Mouse (Mus musculus): ENCODE measurements around the gene Pcsk4. TPM values are rescaled to one million over a fixed set of nuclear protein-coding genes. Genes with fewer than 3 reads are reported as not detected.

The Pcsk4 gene
- 2.2 and 2.3 TPM in 2 replicates for polyA plus RNA-seq (2015; fragmentation: Nextera tagmentation; extraction: Ambion mirVana)

GRCm38 (mm10) chr10:80329273-80330081 is at the start of gene Pcsk4, which contains the start of gene Reep6:
Gene Pcsk4 (minus strand): TSS chr10:80329498.
Gene Reep6 (plus strand): TSS chr10:80329953.
- peak within 1 kb of the TSS; percentile 41 for H3K9ac ChIP-seq (ENCODE audit: low read length)
- no peaks in the 10 kb centered on the region for H3K27me3 ChIP-seq (ENCODE audit: control insufficient read depth, insufficient read depth, low read length)
- peak within 1 kb of the TSS; percentile 77 for H3K4me2 ChIP-seq (replicated peaks; ENCODE audit: low read depth)
- H3K4me3 ChIP-seq (ENCODE audit: low read depth, low read length), result peak within 1 kb of the TSS; percentile 35
- peak; percentile 95 for ATAC-seq (ENCODE audit: low FRiP score, low TSS enrichment)
- H3K27ac ChIP-seq (replicated peaks), result peak within 1 kb of the TSS; percentile 56; the same call in 1 of the 2 replicates
- TF ChIP-seq EP300 (optimal IDR thresholded peaks at IDR 0.05) (no peak), CTCF (IDR thresholded peaks at IDR 0.05; ENCODE audit: low read depth) (no peak)
- H3K4me1 ChIP-seq (replicated peaks; ENCODE audit: control insufficient read depth, insufficient read depth), result peaks cover 9% of the 10 kb centered on the region; the same call in 1 of the 2 replicates
- peak; percentile 99 for DNase-seq (ENCODE audit: low spot score)
- H3K9me3 ChIP-seq (ENCODE audit: control insufficient read depth, low read length), result no peaks in the 10 kb centered on the region
- WGBS, result 3% methylated on average over 36 of the region's 36 CpGs
- no peaks in the 10 kb centered on the region for H3K36me3 ChIP-seq (ENCODE audit: control insufficient read depth, insufficient read depth, low read length)

GRCm38 (mm10) chr10:80377716-80378115 is 48.4 kb upstream of the Pcsk4 start:
- no peak overlapping the region for H3K9ac ChIP-seq (ENCODE audit: low read length)
- 47% methylated on average over 10 of the region's 10 CpGs for WGBS
- TF ChIP-seq EP300 (optimal IDR thresholded peaks at IDR 0.05) (no peak), CTCF (IDR thresholded peaks at IDR 0.05; ENCODE audit: low read depth) (peak; percentile 73)
- H3K9me3 ChIP-seq (ENCODE audit: control insufficient read depth, low read length), result no peaks in the 10 kb centered on the region
- no peak overlapping the region for H3K4me2 ChIP-seq (replicated peaks; ENCODE audit: low read depth)
- H3K27me3 ChIP-seq (ENCODE audit: control insufficient read depth, insufficient read depth, low read length), result no peaks in the 10 kb centered on the region
- ATAC-seq (ENCODE audit: low FRiP score, low TSS enrichment) (no peak), DNase-seq (ENCODE audit: low spot score) (no peak)
- H3K4me3 ChIP-seq (ENCODE audit: low read depth, low read length), result no peak overlapping the region
- H3K4me1 ChIP-seq (replicated peaks; ENCODE audit: control insufficient read depth, insufficient read depth), result no peaks in the 10 kb centered on the region
- no peak overlapping the region for H3K27ac ChIP-seq (replicated peaks)
- peaks cover 16% of the 10 kb centered on the region for H3K36me3 ChIP-seq (ENCODE audit: control insufficient read depth, insufficient read depth, low read length)

GRCm38 (mm10) chr10:80376160-80376559 is 46.9 kb upstream of the Pcsk4 start:
- H3K9me3 ChIP-seq (ENCODE audit: control insufficient read depth, low read length), result no peaks in the 10 kb centered on the region
- no peak overlapping the region for H3K4me2 ChIP-seq (replicated peaks; ENCODE audit: low read depth)
- WGBS, result 3% methylated on average over 7 of the region's 7 CpGs
- TF ChIP-seq EP300 (optimal IDR thresholded peaks at IDR 0.05) (no peak), CTCF (IDR thresholded peaks at IDR 0.05; ENCODE audit: low read depth) (peak; percentile 91)
- no peaks in the 10 kb centered on the region for H3K27me3 ChIP-seq (ENCODE audit: control insufficient read depth, insufficient read depth, low read length)
- ATAC-seq (ENCODE audit: low FRiP score, low TSS enrichment) (peak; percentile 64; the same call in 1 of the 2 replicates), DNase-seq (ENCODE audit: low spot score) (peak; percentile 94)
- no peak overlapping the region for H3K4me3 ChIP-seq (ENCODE audit: low read depth, low read length)
- no peak overlapping the region for H3K27ac ChIP-seq (replicated peaks)
- H3K4me1 ChIP-seq (replicated peaks; ENCODE audit: control insufficient read depth, insufficient read depth), result no peaks in the 10 kb centered on the region
- peaks cover 6% of the 10 kb centered on the region for H3K36me3 ChIP-seq (ENCODE audit: control insufficient read depth, insufficient read depth, low read length)
- H3K9ac ChIP-seq (ENCODE audit: low read length), result no peak overlapping the region

GRCm38 (mm10) chr10:80374063-80374462 is 44.8 kb upstream of the Pcsk4 start:
- no peaks in the 10 kb centered on the region for H3K9me3 ChIP-seq (ENCODE audit: control insufficient read depth, low read length)
- DNase-seq (ENCODE audit: low spot score), result peak; percentile 81

GRCm38 (mm10) chr10:80372706-80373105 is 43.4 kb upstream of the Pcsk4 start:
- no peaks in the 10 kb centered on the region for H3K36me3 ChIP-seq (ENCODE audit: control insufficient read depth, insufficient read depth, low read length)
- WGBS, result 81% methylated on average over 6 of the region's 6 CpGs
- H3K4me1 ChIP-seq (replicated peaks; ENCODE audit: control insufficient read depth, insufficient read depth), result no peaks in the 10 kb centered on the region
- no peak overlapping the region for H3K27ac ChIP-seq (replicated peaks)
- H3K9ac ChIP-seq (ENCODE audit: low read length), result no peak overlapping the region
- no peak overlapping the region for H3K4me3 ChIP-seq (ENCODE audit: low read depth, low read length)
- ATAC-seq (ENCODE audit: low FRiP score, low TSS enrichment), result no peak
- no peak for DNase-seq (ENCODE audit: low spot score)
- no peaks in the 10 kb centered on the region for H3K27me3 ChIP-seq (ENCODE audit: control insufficient read depth, insufficient read depth, low read length)
- H3K4me2 ChIP-seq (replicated peaks; ENCODE audit: low read depth), result no peak overlapping the region
- TF ChIP-seq EP300 (optimal IDR thresholded peaks at IDR 0.05) (no peak), CTCF (IDR thresholded peaks at IDR 0.05; ENCODE audit: low read depth) (no peak)
- H3K9me3 ChIP-seq (ENCODE audit: control insufficient read depth, low read length), result no peaks in the 10 kb centered on the region

More at GRCm38 (mm10) chr10:80374063-80374462, 44.8 kb upstream of the Pcsk4 start:
- Histone ChIP-seq H3K4me3 (ENCODE audit: low read depth, low read length) (no peak overlapping the region), H3K27me3 (ENCODE audit: control insufficient read depth, insufficient read depth, low read length) (no peaks in the 10 kb centered on the region), H3K27ac (replicated peaks) (no peak overlapping the region), H3K4me1 (replicated peaks; ENCODE audit: control insufficient read depth, insufficient read depth) (no peaks in the 10 kb centered on the region), H3K4me2 (replicated peaks; ENCODE audit: low read depth) (no peak overlapping the region), H3K36me3 (ENCODE audit: control insufficient read depth, insufficient read depth, low read length) (no peaks in the 10 kb centered on the region), H3K9ac (ENCODE audit: low read length) (no peak overlapping the region)
- TF ChIP-seq CTCF (IDR thresholded peaks at IDR 0.05; ENCODE audit: low read depth) (peak; percentile 83), EP300 (optimal IDR thresholded peaks at IDR 0.05) (no peak)
- ATAC-seq (ENCODE audit: low FRiP score, low TSS enrichment), result peak; percentile 69
- 26% methylated on average over 6 of the region's 6 CpGs for WGBS

- no peak overlapping the region for H3K9ac ChIP-seq (ENCODE audit: low read length)
- H3K4me1 ChIP-seq (replicated peaks; ENCODE audit: control insufficient read depth, insufficient read depth), result no peaks in the 10 kb centered on the region
- no peaks in the 10 kb centered on the region for H3K9me3 ChIP-seq (ENCODE audit: control insufficient read depth, low read length)
- H3K27me3 ChIP-seq (ENCODE audit: control insufficient read depth, insufficient read depth, low read length), result no peaks in the 10 kb centered on the region
- no peak for ATAC-seq (ENCODE audit: low FRiP score, low TSS enrichment)
- TF ChIP-seq CTCF (IDR thresholded peaks at IDR 0.05; ENCODE audit: low read depth) (no peak), EP300 (optimal IDR thresholded peaks at IDR 0.05) (no peak)
- H3K27ac ChIP-seq (replicated peaks), result no peak overlapping the region
- no peaks in the 10 kb centered on the region for H3K36me3 ChIP-seq (ENCODE audit: control insufficient read depth, insufficient read depth, low read length)
- H3K4me3 ChIP-seq (ENCODE audit: low read depth, low read length), result no peak overlapping the region
- DNase-seq (ENCODE audit: low spot score), result no peak
- WGBS, result 48% methylated on average over 9 of the region's 9 CpGs
- peak overlapping the region; percentile 0; the same call in 1 of the 2 replicates for H3K4me2 ChIP-seq (replicated peaks; ENCODE audit: low read depth)
Measured at GRCm38 (mm10) chr10:80371983-80372382, 42.7 kb upstream of the Pcsk4 start.
